Mouse (Mus musculus) heart, embryonic 12.5 days (tissue): ENCODE data around the gene Olfr1396. TPM values are rescaled to one million over a fixed set of nuclear protein-coding genes. Genes with fewer than 3 reads are reported as not detected.

Experiments
- ATAC-seq: fragments of 200-750 bp; cut with Nextera tagmentation; 2 replicates; pipeline ENCODE4 v1.8.0; 2017; ENCODE audit warnings: moderate TSS enrichment, moderate library complexity; ENCODE audit not compliant: insufficient number of reproducible peaks, low FRiP score
- H3K27ac ChIP-seq: fragments of 300-500 bp; sonication (generic); 2 replicates; pipeline ENCODE4 v1.5.1; 2016; ENCODE audit warnings: mild to moderate bottlenecking, moderate library complexity; ENCODE audit not compliant: poor library complexity, severe bottlenecking
- H3K27me3 ChIP-seq: fragments of 300-500 bp; sonication (generic); replicated peaks from 2 replicates; pipeline ENCODE4 v1.6.1; 2016; ENCODE audit warnings: mild to moderate bottlenecking, moderate library complexity
- H3K36me3 ChIP-seq: fragments of 300-500 bp; sonication (generic); 2 replicates; pipeline ENCODE4 v1.6.1; 2016; ENCODE audit warnings: mild to moderate bottlenecking, moderate library complexity
- H3K4me1 ChIP-seq: fragments of 300-500 bp; sonication (generic); replicated peaks from 2 replicates; pipeline ENCODE4 v1.6.1; 2016; ENCODE audit warnings: mild to moderate bottlenecking
- H3K4me2 ChIP-seq: fragments of 300-500 bp; sonication (generic); 2 replicates; pipeline ENCODE4 v1.6.1; 2016; ENCODE audit warnings: mild to moderate bottlenecking, moderate library complexity
- H3K4me3 ChIP-seq: fragments of 300-500 bp; sonication (generic); 2 replicates; pipeline ENCODE4 v1.5.1; 2016; ENCODE audit warnings: mild to moderate bottlenecking
- H3K9ac ChIP-seq: fragments of 300-500 bp; sonication (generic); 2 replicates; pipeline ENCODE4 v1.6.1; 2016; ENCODE audit warnings: mild to moderate bottlenecking, moderate library complexity
- H3K9me3 ChIP-seq: fragments of 300-500 bp; sonication (generic); replicated peaks from 2 replicates; pipeline ENCODE4 v1.6.1; 2016; ENCODE audit warnings: mild to moderate bottlenecking, moderate library complexity
- WGBS: fragments of 180-500 bp; shearing (Covaris S2); methylation state at CpG from one replicate; pipeline ENCODE4 v1.1.7; 2016; 5-methylcytosine and 5-hydroxymethylcytosine counted together
- polyA plus RNA-seq: library from polyadenylated mRNA; unstranded; fragments of >200 nt; fragmentation: Nextera tagmentation; extraction: Ambion mirVana; gene quantifications from 2 replicates; pipeline ENCODE4 v1.2.1, GENCODE M21; 2016

Olfr1396 gene
- polyA plus RNA-seq, 1 experiment from 2014 or later: not detected

DNA sequence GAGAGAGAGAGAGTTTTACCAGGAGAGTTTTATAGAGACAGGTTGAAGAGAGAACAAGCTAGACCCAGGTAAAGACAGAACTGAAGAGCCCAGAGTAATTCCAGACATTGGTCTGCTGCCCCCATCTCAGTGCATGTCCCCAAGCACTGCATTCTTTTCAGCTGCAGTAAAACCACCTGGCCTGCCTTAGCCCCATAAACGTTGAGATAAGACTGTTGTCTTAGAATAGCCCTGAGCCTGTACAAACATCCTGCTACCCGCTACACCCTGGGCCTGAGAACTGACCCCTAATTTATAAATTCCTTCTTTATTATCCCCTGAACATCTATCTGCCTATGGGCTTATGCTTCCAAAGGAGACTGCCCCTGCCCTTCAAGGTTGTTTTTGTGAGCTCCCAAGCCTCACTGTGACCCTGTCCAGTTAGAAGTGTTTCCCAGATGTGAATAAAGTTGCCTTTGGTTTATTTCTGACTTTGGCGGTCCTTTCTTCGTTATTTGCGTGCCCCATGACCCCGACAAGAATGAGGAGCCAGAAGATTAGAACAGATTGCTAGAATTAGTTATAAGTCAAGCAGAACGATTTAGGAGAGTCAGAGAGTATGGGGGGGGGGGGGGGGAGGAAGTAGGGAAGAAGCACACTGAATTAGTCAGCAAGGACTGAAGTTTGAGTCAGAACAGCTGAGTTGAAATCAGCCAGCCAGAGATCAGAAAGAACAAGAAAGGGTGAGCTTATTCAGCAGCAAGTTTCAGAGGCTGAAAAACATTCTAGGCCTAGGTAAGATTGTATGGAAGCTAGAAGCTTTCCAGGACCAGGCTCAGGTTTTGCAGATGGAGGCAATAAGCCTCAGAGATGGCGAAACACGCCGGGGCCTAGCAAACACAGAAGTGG, 6.8 kb downstream of the Olfr1396 start:
- peaks cover 2% of the 10 kb centered on the region; the same call in 1 of the 2 replicates for H3K4me1 ChIP-seq
- H3K36me3 ChIP-seq: no peaks in the 10 kb centered on the region
- no peak overlapping the region for H3K4me3 ChIP-seq
- H3K4me2 ChIP-seq: no peak overlapping the region
- no peaks in the 10 kb centered on the region for H3K27me3 ChIP-seq
- H3K9me3 ChIP-seq: no peaks in the 10 kb centered on the region
- no peak overlapping the region for H3K9ac ChIP-seq
- ATAC-seq: no peak
- H3K27ac ChIP-seq: no peak overlapping the region
- 64% methylated on average over 10 of the region's 10 CpGs for WGBS

- ATAC-seq: no peak
- Histone ChIP-seq H3K4me3 (no peak overlapping the region), H3K36me3 (no peaks in the 10 kb centered on the region), H3K4me2 (no peak overlapping the region), H3K27me3 (no peaks in the 10 kb centered on the region), H3K27ac (no peak overlapping the region), H3K4me1 (peaks cover 4% of the 10 kb centered on the region; the same call in 1 of the 2 replicates), H3K9ac (no peak overlapping the region), H3K9me3 (no peaks in the 10 kb centered on the region)
- WGBS: 77% methylated on average over 1 of the region's 1 CpGs
These were observed 8.9 kb downstream of the Olfr1396 start for GRCm38 (mm10) chr11:49105752-49106151.

DNA sequence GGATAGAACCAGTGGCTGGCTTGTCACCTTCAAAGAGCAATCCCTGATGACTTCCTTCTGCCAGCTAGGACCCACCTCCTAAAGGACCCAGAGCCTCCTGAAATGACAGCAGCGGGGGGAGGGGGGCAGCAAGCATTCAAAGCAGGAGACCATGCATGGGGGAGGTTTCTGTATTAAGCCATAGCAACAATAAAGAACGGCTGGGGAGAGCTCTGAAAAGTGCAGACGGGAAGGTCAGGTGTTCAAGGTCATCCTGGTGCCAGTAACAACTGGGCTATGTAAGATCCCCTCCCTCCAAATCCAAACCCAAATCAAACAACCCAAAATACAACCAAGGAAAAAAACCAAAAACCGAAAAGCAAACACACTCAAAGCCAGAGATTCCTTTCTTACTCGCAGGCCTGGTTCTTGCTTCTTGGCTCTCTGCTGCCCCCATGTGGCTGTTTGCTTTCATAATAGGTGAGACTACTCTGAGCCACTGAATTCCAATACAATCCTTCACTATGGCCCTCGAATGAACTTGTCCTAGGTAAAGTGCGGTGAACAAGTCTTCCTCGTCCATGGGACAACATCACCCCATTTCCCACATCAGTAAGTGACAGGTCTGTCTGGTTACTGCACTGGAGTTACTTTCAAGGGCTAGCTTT, 11.5 kb downstream of the Olfr1396 start:
- Histone ChIP-seq H3K4me2 (peak overlapping the region; percentile 27; the same call in 1 of the 2 replicates), H3K36me3 (no peaks in the 10 kb centered on the region), H3K9ac (no peak overlapping the region), H3K4me1 (peaks cover 4% of the 10 kb centered on the region; the same call in 1 of the 2 replicates), H3K27me3 (no peaks in the 10 kb centered on the region), H3K4me3 (no peak overlapping the region), H3K9me3 (no peaks in the 10 kb centered on the region), H3K27ac (no peak overlapping the region)
- ATAC-seq: no peak
- WGBS: 14% methylated on average over 8 of the region's 8 CpGs

- no peak overlapping the region for H3K4me2 ChIP-seq
- ATAC-seq: no peak
- H3K27ac ChIP-seq: no peak overlapping the region
- H3K36me3 ChIP-seq: no peaks in the 10 kb centered on the region
- H3K9ac ChIP-seq: no peak overlapping the region
- no peaks in the 10 kb centered on the region for H3K9me3 ChIP-seq
- WGBS: 37% methylated on average over 5 of the region's 5 CpGs
- no peaks in the 10 kb centered on the region for H3K27me3 ChIP-seq
- peaks cover 4% of the 10 kb centered on the region; the same call in 1 of the 2 replicates for H3K4me1 ChIP-seq
- H3K4me3 ChIP-seq: no peak overlapping the region
These were observed 13.2 kb downstream of the Olfr1396 start for GRCm38 (mm10) chr11:49101500-49101899.

DNA sequence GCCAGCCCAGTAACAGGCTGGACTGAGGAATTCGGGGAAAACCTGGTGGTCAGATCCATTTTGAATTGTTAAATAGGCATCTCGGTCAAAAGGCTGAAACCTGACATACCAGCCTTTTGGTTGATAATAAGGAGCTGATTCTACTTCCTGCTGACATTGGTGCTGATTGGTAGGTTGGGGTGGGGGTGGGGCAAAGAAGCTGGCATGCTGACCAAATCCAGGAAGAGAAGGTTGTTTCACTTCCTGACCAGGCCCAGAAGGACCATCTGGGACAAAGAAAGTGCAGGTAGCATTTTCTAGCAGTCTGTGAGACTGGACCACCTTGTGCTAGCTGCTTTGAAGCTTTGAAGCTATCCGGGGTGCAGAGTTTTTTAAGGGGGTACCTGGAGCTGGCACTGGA, 14.3 kb downstream of the Olfr1396 start:
- Histone ChIP-seq H3K9me3 (no peaks in the 10 kb centered on the region), H3K36me3 (no peaks in the 10 kb centered on the region), H3K27me3 (no peaks in the 10 kb centered on the region), H3K9ac (no peak overlapping the region), H3K4me1 (peaks cover 4% of the 10 kb centered on the region; the same call in 1 of the 2 replicates), H3K4me2 (no peak overlapping the region), H3K27ac (no peak overlapping the region), H3K4me3 (no peak overlapping the region)
- ATAC-seq: no peak
- 68% methylated on average over 3 of the region's 3 CpGs for WGBS

GRCm38 (mm10) chr11:49095367-49095766, 19.3 kb downstream of the Olfr1396 start:
- no peaks in the 10 kb centered on the region for H3K4me1 ChIP-seq
- H3K4me2 ChIP-seq: no peak overlapping the region
- H3K27ac ChIP-seq: no peak overlapping the region
- H3K9me3 ChIP-seq: no peaks in the 10 kb centered on the region
- ATAC-seq: no peak
- H3K36me3 ChIP-seq: no peaks in the 10 kb centered on the region
- WGBS: 86% methylated on average over 4 of the region's 4 CpGs
- no peak overlapping the region for H3K9ac ChIP-seq
- no peak overlapping the region for H3K4me3 ChIP-seq
- no peaks in the 10 kb centered on the region for H3K27me3 ChIP-seq

DNA sequence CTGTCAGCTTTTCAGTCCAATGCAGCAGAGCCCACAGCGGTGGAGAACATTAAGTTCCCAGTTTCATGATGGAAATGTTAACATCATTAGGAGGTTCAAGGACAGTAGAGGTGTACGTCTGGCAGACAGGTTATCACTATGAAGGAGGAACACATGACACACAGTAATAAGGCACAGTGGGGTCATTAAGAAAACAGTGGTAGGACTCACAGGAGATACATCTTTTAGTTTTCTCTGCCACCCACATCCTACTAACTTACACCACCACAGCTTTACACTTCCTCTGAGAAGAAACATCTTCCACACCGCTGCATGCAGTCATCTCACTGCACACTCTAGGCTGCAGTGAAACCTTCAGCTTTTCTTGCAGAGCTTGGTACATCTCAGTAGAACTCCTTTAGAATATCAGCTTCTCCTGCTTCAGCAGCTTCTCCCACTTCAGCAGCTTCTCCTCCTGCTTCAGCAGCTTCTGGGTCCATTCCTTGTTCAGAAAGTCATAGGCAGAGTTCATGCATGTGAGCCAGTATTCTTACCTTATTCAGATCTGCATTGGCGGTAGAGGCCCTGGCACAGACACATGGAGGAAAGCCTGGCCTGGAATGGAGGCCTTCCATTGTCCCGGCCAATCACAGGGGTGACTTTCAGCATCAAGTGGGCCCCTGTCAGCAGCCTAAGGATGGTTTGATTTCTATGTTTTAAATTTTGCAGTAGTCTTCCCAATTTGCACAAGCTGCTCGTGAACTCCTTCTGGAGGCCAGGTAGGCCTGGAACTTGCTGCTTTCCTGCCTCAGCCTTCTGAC, 20.6 kb downstream of the Olfr1396 start:
- 79% methylated on average over 6 of the region's 6 CpGs for WGBS
- Histone ChIP-seq H3K9me3 (no peaks in the 10 kb centered on the region), H3K27ac (no peak overlapping the region), H3K4me2 (no peak overlapping the region), H3K9ac (no peak overlapping the region), H3K4me1 (no peaks in the 10 kb centered on the region), H3K27me3 (no peaks in the 10 kb centered on the region), H3K4me3 (no peak overlapping the region), H3K36me3 (no peaks in the 10 kb centered on the region)
- no peak for ATAC-seq

GRCm38 (mm10) chr11:49092786-49093185, 21.9 kb downstream of the Olfr1396 start:
- Histone ChIP-seq H3K36me3 (no peaks in the 10 kb centered on the region), H3K9me3 (no peaks in the 10 kb centered on the region), H3K4me2 (no peak overlapping the region), H3K4me1 (0 out of 2 replicates have a peak, but pooled peaks cover 6% of the 10 kb centered on the region), H3K27me3 (no peaks in the 10 kb centered on the region), H3K27ac (no peak overlapping the region), H3K4me3 (no peak overlapping the region), H3K9ac (no peak overlapping the region)
- ATAC-seq: no peak
- 67% methylated on average over 2 of the region's 2 CpGs for WGBS

DNA sequence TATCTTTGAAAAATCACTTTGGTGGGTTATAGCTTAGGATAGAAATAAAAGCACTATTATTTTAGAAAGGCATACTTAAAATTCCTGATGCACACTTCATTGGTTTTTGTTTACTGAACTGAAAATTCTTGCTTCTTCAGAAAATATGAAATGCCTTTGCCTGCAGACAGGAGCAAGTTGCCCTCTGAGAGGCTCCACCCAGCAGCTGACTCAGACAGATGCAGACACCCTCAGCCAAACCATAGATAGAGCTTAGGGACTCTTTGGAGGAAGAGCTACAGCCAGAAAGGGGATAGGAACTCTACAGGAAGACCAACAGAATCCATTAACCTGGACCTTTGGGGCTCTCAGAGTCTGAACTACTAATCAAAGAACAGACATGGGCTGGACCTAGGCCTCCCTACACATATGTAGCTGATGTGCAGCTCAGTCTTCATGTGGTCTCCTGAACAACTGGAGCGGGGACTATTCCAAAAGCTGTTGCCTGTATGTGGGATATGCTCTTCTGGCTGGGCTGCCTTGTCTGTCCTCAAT, 22.6 kb downstream of the Olfr1396 start:
- WGBS: 93% methylated on average over 1 of the region's 1 CpGs
- Histone ChIP-seq H3K4me2 (no peak overlapping the region), H3K4me1 (0 out of 2 replicates have a peak, but pooled peaks cover 6% of the 10 kb centered on the region), H3K9me3 (no peaks in the 10 kb centered on the region), H3K36me3 (no peaks in the 10 kb centered on the region), H3K27ac (no peak overlapping the region), H3K27me3 (no peaks in the 10 kb centered on the region), H3K4me3 (no peak overlapping the region), H3K9ac (no peak overlapping the region)
- no peak for ATAC-seq

DNA sequence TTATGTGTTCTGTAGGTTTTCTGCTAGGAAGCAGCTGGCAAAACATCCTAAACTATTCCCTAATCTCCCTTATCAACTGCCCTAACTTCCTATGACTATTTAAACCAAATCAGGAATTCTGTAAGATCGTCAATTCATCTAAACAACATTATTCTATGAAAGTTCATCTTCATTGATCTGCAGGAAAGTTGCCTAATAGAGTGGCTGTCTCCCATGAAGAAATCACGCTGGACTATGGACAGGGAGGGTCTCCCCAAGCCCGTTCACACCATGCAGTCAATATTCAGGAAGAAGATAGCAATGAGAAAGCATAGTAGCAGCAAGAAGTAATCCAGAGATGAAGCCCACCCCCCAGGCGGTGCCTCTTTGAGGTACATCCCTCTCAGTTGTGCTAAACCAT, 23.5 kb downstream of the Olfr1396 start:
- ATAC-seq: no peak
- H3K36me3 ChIP-seq: no peaks in the 10 kb centered on the region
- H3K27ac ChIP-seq: no peak overlapping the region
- 0 out of 2 replicates have a peak, but pooled peaks cover 6% of the 10 kb centered on the region for H3K4me1 ChIP-seq
- no peak overlapping the region for H3K4me2 ChIP-seq
- 62% methylated on average over 4 of the region's 4 CpGs for WGBS
- H3K9me3 ChIP-seq: no peaks in the 10 kb centered on the region
- H3K27me3 ChIP-seq: no peaks in the 10 kb centered on the region
- no peak overlapping the region for H3K4me3 ChIP-seq
- H3K9ac ChIP-seq: no peak overlapping the region
